Mouse (Mus musculus) layer of hippocampus, adult 6 months (tissue): Measurements from ENCODE around the gene Snrnp25. TPM values are rescaled to one million over a fixed set of nuclear protein-coding genes. Genes with fewer than 3 reads are reported as not detected.

Experiments
- long read RNA-seq, 2 experiments: library from polyadenylated mRNA; unstranded; transcript quantifications; one replicate each; pipeline ENCODE4 v2.0.0; 2019 to 2020
- polyA plus RNA-seq: library from polyadenylated mRNA; unstranded; fragments of <200 nt; fragmentation: Nextera tagmentation; gene quantifications from 2 replicates; pipeline ENCODE4 v1.2.3, GENCODE M21; 2021

The Snrnp25 gene
- 64.4 and 68.4 TPM in 2 replicates for polyA plus RNA-seq
- long read RNA-seq, experiment 1, transcript Snrnp25-201 (5 exons, 821 nt): major isoform, 47 of 51 reads
- long read RNA-seq, experiment 1, partial matches to known transcripts: 1 of 51 reads
- long read RNA-seq, experiment 1, other reads (novel, unspliced or antisense): 1 of 51 reads
- long read RNA-seq, experiment 2, transcript Snrnp25-201 (5 exons, 821 nt): major isoform, 6 of 8 reads
- long read RNA-seq, experiment 2, partial matches to known transcripts: 0 of 8 reads
- long read RNA-seq, experiment 2, other reads (novel, unspliced or antisense): 2 of 8 reads

DNA sequence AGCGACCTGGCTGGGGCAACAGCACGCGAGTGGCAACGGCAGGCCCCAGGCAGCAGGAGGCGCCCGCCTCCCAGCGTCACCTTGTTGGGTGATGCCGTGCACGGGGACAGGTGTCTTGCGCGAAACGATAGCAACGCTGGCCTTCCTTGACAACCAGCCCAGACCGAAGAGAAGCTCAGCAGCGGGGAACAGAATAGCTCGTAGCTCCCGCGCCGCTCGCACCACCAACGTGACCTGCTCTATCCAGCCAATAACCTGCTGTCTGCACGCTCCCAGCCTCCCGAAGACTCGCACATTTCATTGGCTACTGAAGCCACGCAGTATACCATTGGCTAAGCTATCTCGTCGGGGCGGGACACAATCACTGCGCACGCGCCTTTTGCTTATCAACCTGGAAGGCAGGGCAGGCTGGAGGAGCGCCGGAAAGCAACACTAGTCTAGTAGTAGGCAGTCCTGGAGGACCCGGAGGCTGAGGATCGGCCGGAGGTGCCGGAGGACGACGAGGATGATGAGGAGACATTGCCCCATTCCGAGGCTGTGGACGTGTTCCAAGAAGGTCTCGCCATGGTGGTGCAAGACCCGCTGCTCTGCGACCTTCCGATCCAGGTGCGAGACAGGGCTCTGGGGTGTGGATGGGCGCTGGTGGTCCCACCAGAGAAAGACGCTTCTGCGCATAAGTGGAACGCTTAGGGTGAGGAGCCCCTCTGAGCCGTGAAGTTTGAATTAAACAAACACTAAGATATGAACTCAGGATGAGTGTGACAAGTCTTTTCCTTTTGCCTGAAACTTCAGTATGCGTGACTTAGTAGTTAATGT, at the start of gene Snrnp25:
Gene Snrnp25 (plus strand): TSS at position 358 of the 816 bp plus-strand sequence.

DNA sequence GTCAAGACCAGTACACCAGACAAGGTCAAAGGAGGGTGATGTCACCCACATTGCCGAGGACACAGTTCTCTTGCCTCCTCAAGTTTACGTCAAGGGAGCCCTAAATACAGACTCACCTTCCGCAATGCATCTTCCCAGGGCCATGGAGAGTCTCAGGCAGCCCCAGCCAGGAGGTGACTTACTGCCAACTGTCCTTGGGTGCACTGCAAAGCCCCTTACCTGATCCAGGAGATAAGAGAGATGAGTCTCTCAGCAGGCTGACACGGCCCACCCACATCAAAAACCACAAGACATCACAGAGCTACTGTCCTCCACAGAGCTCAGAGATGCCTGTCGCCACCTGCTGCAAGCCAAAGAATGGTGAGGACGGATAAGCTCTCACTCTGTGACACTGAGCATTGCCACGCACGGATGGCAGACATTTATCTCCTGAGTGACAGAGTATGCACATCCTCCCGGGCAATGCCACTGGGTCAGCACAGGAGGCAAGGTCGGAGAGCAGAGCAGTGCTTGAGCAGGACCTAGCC, 5.1 kb upstream of the Snrnp25 start, which contains the start of gene Il9r:
Gene Il9r (minus strand): TSS at position 205 of the 527 bp plus-strand sequence.

DNA sequence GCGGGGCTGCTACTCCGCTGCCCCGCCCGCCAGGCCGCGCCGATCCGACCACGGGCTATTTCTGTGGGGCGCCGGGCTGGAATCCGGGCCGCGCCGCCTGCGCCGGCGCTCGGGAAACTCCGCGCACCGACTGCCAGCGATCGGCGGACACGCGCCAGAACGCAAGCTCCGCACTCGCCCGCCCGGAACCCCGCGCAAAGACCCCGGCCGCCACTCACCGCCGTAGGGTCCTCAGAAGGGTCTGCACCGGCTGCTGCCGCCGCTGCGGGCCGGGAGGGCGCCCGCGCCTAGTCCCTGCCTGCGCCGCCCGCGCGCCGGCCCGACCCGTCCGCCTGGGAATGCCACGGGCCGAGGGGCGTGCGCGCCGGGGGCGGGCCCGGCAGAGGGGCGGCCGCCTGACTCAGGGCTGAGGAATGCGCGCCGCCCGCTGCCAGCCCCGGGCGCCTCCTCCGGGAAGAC, 16.8 kb downstream of the Snrnp25 start, which contains the start of gene Rhbdf1:
Gene Rhbdf1 (minus strand): TSS at position 350 of the 459 bp plus-strand sequence.

DNA sequence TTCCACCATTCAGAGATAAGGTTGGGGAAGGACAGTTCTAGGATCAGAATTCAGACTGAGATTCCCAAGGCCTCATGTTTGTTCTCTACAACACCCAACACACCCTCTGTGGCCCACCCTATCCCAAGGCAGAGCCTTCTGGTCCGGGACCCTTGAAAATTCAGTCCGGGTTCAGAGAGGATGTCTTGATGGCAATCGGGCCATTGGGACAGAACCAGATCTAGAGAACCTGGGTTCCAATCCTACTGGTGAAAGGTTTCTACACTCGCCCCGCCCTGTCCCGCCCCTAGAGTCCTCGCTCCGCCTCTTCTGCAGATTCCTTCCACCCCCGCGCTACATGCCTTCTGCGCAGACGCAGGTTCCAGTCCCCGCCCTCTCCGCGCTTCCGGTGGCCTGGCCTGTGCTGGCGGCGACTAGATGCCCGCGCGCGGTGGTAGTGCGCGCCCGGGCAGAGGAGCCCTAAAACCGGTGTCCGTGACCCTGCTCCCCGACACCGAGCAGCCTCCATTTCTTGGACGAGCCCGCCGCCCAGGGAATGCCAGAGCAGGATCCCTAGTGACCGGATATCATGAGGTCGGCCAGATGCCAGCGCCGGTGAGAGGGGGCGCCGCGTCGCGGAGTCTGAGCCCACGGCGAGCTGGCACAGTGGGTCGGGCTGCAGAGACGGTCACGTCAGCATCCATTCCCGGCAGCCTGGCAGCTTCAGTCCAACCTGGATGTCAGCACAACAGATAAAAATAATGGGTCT, 21.1 kb downstream of the Snrnp25 start, which contains the start of gene Mpg:
Gene Mpg (plus strand): TSS at position 382 of the 748 bp plus-strand sequence.

Other genes with a start within 250 kb of the Snrnp25 start
- 0.06 TPM in 1 of 2 replicates, not detected in the other for gene 4930524B15Rik, start 239.8 kb upstream of the Snrnp25 start, polyA plus RNA-seq
- 118 and 126 TPM in 2 replicates for gene Nsg2, start 205.0 kb upstream of the Snrnp25 start, polyA plus RNA-seq
- gene Il9r, start 5.1 kb upstream of the Snrnp25 start, polyA plus RNA-seq: not detected in 2 replicates
- 2.1 and 3.1 TPM in 2 replicates for gene Rhbdf1, start 16.9 kb downstream of the Snrnp25 start, polyA plus RNA-seq
- 17.5 and 17.7 TPM in 2 replicates for gene Mpg, start 21.1 kb downstream of the Snrnp25 start, polyA plus RNA-seq
- gene Nprl3, start 62.3 kb downstream of the Snrnp25 start, polyA plus RNA-seq: 59.4 and 67.1 TPM in 2 replicates
- gene Hba-x, start 71.0 kb downstream of the Snrnp25 start, polyA plus RNA-seq: not detected in 2 replicates
- gene Hba-a1, start 78.1 kb downstream of the Snrnp25 start, polyA plus RNA-seq: 6.8 and 9.2 TPM in 2 replicates
- 0.92 TPM in 1 of 2 replicates, not detected in the other for gene Hbq1b, start 81.5 kb downstream of the Snrnp25 start, polyA plus RNA-seq
- gene Hba-a2, start 91.1 kb downstream of the Snrnp25 start, polyA plus RNA-seq: 11.4 and 18.1 TPM in 2 replicates
- gene Hbq1a, start 94.7 kb downstream of the Snrnp25 start, polyA plus RNA-seq: 1.0 and 1.2 TPM in 2 replicates
- gene Sh3pxd2b, start 142.4 kb downstream of the Snrnp25 start, polyA plus RNA-seq: 1.6 and 1.8 TPM in 2 replicates
- 6.3 and 6.8 TPM in 2 replicates for gene Ubtd2, start 250.0 kb downstream of the Snrnp25 start, polyA plus RNA-seq